Mouse (Mus musculus): Measurements from ENCODE around the gene Flywch1. TPM values are rescaled to one million over a fixed set of nuclear protein-coding genes. Genes with fewer than 3 reads are reported as not detected.

The Flywch1 gene
- polyA plus RNA-seq, 1 experiment from 2014 or later = 73.4 TPM

DNA sequence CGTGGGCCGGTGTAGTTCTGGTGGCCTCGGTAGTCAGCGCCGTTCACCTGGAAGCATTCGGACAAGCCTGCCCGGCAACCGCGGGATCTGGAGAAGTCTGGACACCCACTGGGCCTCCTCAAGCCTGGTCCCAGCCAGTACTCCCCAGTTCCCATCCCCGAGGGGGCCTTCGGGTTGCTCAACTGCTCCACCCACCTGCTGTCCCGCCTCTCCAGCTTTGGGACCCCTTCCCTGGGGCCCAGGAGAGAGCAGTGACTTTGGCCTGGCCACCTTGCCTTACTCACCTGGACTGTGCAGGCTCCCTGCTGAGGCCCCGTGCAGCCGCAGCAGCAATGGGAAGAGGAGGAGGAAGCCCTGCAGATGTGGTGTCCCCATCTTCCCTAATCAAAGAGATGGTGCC is 26.8 kb downstream of the Flywch1 start:
- 2% methylated on average over 14 of the region's 14 CpGs for WGBS
- H3K9ac ChIP-seq = no peak overlapping the region
- no peak overlapping the region for H3K27ac ChIP-seq (ENCODE audit: low read depth)
- H3K27me3 ChIP-seq (ENCODE audit: insufficient read depth, low read length) = peaks cover 75% of the 10 kb centered on the region
- no peaks in the 10 kb centered on the region for H3K9me3 ChIP-seq (ENCODE audit: low read depth, low read length)
- no peak for DNase-seq
- TF ChIP-seq CTCF (IDR thresholded peaks at IDR 0.05; ENCODE audit: low read depth) = no peak
- H3K4me1 ChIP-seq (ENCODE audit: insufficient read depth) = peaks cover 8% of the 10 kb centered on the region; the same call in 1 of the 2 replicates
- no peaks in the 10 kb centered on the region for H3K36me3 ChIP-seq (ENCODE audit: insufficient read depth)
- H3K4me3 ChIP-seq (ENCODE audit: low read depth, low read length) = no peak overlapping the region
- peak overlapping the region; percentile 57; the same call in 1 of the 2 replicates for H3K4me2 ChIP-seq
- no peak for ATAC-seq (ENCODE audit: insufficient read depth)

GRCm38 (mm10) chr17:23744076-23744475 is 27.3 kb downstream of the Flywch1 start:
- Histone ChIP-seq H3K4me3 (ENCODE audit: low read depth, low read length) (no peak overlapping the region), H3K4me1 (ENCODE audit: insufficient read depth) (peaks cover 8% of the 10 kb centered on the region; the same call in 1 of the 2 replicates), H3K9ac (no peak overlapping the region), H3K27me3 (ENCODE audit: insufficient read depth, low read length) (peaks cover 75% of the 10 kb centered on the region), H3K4me2 (no peak overlapping the region), H3K36me3 (ENCODE audit: insufficient read depth) (no peaks in the 10 kb centered on the region), H3K27ac (ENCODE audit: low read depth) (no peak overlapping the region), H3K9me3 (ENCODE audit: low read depth, low read length) (no peaks in the 10 kb centered on the region)
- WGBS = 20% methylated on average over 8 of the region's 8 CpGs
- ATAC-seq (ENCODE audit: insufficient read depth) = no peak
- peak; percentile 55 for DNase-seq
- TF ChIP-seq CTCF (IDR thresholded peaks at IDR 0.05; ENCODE audit: low read depth) = no peak

DNA sequence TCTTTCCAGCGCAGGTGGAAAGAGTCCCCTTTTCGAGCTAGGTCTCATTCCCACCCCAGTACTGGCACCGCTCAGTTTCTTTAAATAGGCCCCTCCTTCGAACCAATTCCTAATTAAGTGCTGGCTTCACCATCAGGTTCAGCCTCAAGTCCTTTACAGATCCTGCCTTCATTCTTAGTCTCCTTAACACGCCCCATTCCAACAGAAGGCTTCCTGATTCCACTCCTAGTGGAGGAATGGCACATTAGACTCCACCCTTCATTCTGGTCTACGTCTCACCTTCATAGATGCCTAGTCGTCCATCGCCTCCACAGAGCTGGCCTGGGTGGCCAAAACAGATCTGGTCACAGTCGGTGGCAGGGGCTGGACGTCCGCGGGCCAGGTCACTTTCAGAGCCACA is 28.5 kb downstream of the Flywch1 start:
- H3K4me3 ChIP-seq (ENCODE audit: low read depth, low read length) = no peak overlapping the region
- DNase-seq = no peak

GRCm38 (mm10) chr17:23742210-23742793 is 29.1 kb downstream of the Flywch1 start:
- no peak for ATAC-seq (ENCODE audit: insufficient read depth)
- Histone ChIP-seq H3K27ac (ENCODE audit: low read depth) (no peak overlapping the region), H3K36me3 (ENCODE audit: insufficient read depth) (peaks cover 4% of the 10 kb centered on the region), H3K4me1 (ENCODE audit: insufficient read depth) (peaks cover 11% of the 10 kb centered on the region), H3K9me3 (ENCODE audit: low read depth, low read length) (no peaks in the 10 kb centered on the region), H3K27me3 (ENCODE audit: insufficient read depth, low read length) (peaks cover 65% of the 10 kb centered on the region), H3K9ac (no peak overlapping the region), H3K4me3 (ENCODE audit: low read depth, low read length) (peak overlapping the region; percentile 8), H3K4me2 (peak overlapping the region; percentile 24)
- 7% methylated on average over 44 of the region's 44 CpGs for WGBS
- TF ChIP-seq CTCF (IDR thresholded peaks at IDR 0.05; ENCODE audit: low read depth) = no peak
- DNase-seq = peak; percentile 39

More for the DNA sequence above, 28.5 kb downstream of the Flywch1 start:
- Histone ChIP-seq H3K4me2 (no peak overlapping the region), H3K27ac (ENCODE audit: low read depth) (no peak overlapping the region), H3K27me3 (ENCODE audit: insufficient read depth, low read length) (peaks cover 70% of the 10 kb centered on the region), H3K9me3 (ENCODE audit: low read depth, low read length) (no peaks in the 10 kb centered on the region), H3K9ac (no peak overlapping the region), H3K4me1 (ENCODE audit: insufficient read depth) (peaks cover 11% of the 10 kb centered on the region), H3K36me3 (ENCODE audit: insufficient read depth) (no peaks in the 10 kb centered on the region)
- WGBS = 57% methylated on average over 12 of the region's 12 CpGs
- no peak for TF ChIP-seq CTCF (IDR thresholded peaks at IDR 0.05; ENCODE audit: low read depth)
- ATAC-seq (ENCODE audit: insufficient read depth) = no peak

- Histone ChIP-seq H3K4me2 (no peak overlapping the region; the same call in 1 of the 2 replicates), H3K4me1 (ENCODE audit: insufficient read depth) (peaks cover 11% of the 10 kb centered on the region)
Observed at GRCm38 (mm10) chr17:23741359-23742209, 29.8 kb downstream of the Flywch1 start.

GRCm38 (mm10) chr17:23740598-23741021 is 30.8 kb downstream of the Flywch1 start, which contains the start of gene Paqr4:
TSS of gene Paqr4 (minus strand) at chr17:23740867.
- peaks cover 8% of the 10 kb centered on the region for H3K4me1 ChIP-seq (ENCODE audit: insufficient read depth)
- peak within 1 kb of the TSS; percentile 61 for H3K27ac ChIP-seq (ENCODE audit: low read depth)
- peak within 1 kb of the TSS; percentile 72 for H3K4me3 ChIP-seq (ENCODE audit: low read depth, low read length)
- peak within 1 kb of the TSS; percentile 99 for H3K4me2 ChIP-seq
- ATAC-seq (ENCODE audit: insufficient read depth) (peak; percentile 9), DNase-seq (no peak)
- no peaks in the 10 kb centered on the region for H3K9me3 ChIP-seq (ENCODE audit: low read depth, low read length)
- peaks cover 21% of the 10 kb centered on the region for H3K36me3 ChIP-seq (ENCODE audit: insufficient read depth)
- no peak for TF ChIP-seq CTCF (IDR thresholded peaks at IDR 0.05; ENCODE audit: low read depth)
- 6% methylated on average over 13 of the region's 13 CpGs for WGBS
- peaks cover 51% of the 10 kb centered on the region for H3K27me3 ChIP-seq (ENCODE audit: insufficient read depth, low read length)
- H3K9ac ChIP-seq = peak within 1 kb of the TSS; percentile 70

More at GRCm38 (mm10) chr17:23741359-23742209, 29.8 kb downstream of the Flywch1 start:
- Histone ChIP-seq H3K36me3 (ENCODE audit: insufficient read depth) (peaks cover 11% of the 10 kb centered on the region), H3K27me3 (ENCODE audit: insufficient read depth, low read length) (peaks cover 60% of the 10 kb centered on the region), H3K4me3 (ENCODE audit: low read depth, low read length) (peak overlapping the region; percentile 8; the same call in 1 of the 2 replicates), H3K27ac (ENCODE audit: low read depth) (no peak overlapping the region), H3K9me3 (ENCODE audit: low read depth, low read length) (no peaks in the 10 kb centered on the region), H3K9ac (no peak overlapping the region)
- DNase-seq = no peak
- ATAC-seq (ENCODE audit: insufficient read depth) = no peak
- no peak for TF ChIP-seq CTCF (IDR thresholded peaks at IDR 0.05; ENCODE audit: low read depth)
- 46% methylated on average over 38 of the region's 38 CpGs for WGBS

- H3K4me3 ChIP-seq (ENCODE audit: low read depth, low read length) = peak overlapping the region; percentile 72
- H3K27me3 ChIP-seq (ENCODE audit: insufficient read depth, low read length) = peaks cover 46% of the 10 kb centered on the region
- peak overlapping the region; percentile 99 for H3K4me2 ChIP-seq
- peak overlapping the region; percentile 61 for H3K27ac ChIP-seq (ENCODE audit: low read depth)
- DNase-seq (peak; percentile 93), ATAC-seq (ENCODE audit: insufficient read depth) (peak; percentile 83)
- H3K4me1 ChIP-seq (ENCODE audit: insufficient read depth) = peaks cover 7% of the 10 kb centered on the region
- no peak for TF ChIP-seq CTCF (IDR thresholded peaks at IDR 0.05; ENCODE audit: low read depth)
- H3K9me3 ChIP-seq (ENCODE audit: low read depth, low read length) = no peaks in the 10 kb centered on the region
- under 1% methylated on average over 46 of the region's 46 CpGs for WGBS
- peaks cover 25% of the 10 kb centered on the region for H3K36me3 ChIP-seq (ENCODE audit: insufficient read depth)
- H3K9ac ChIP-seq = peak overlapping the region; percentile 70
Observed at GRCm38 (mm10) chr17:23740136-23740584, 31.2 kb downstream of the Flywch1 start.

Measured in lung, embryonic 14.5 days (tissue).